Mouse (Mus musculus) stomach, embryonic 15.5 days (tissue): Measurements from ENCODE around the gene Il12rb1. TPM values are rescaled to one million over a fixed set of nuclear protein-coding genes. Genes with fewer than 3 reads are reported as not detected.

Experiments
- ATAC-seq: fragments of 200-750 bp; cut with Nextera tagmentation; 2 replicates; pipeline ENCODE4 v1.8.0; 2017; ENCODE audit warnings: low read depth, moderate number of reproducible peaks, moderate TSS enrichment; ENCODE audit not compliant: insufficient read depth, low FRiP score
- H3K27ac ChIP-seq: fragments of 300-500 bp; sonication (generic); 2 replicates; pipeline ENCODE4 v1.5.1; 2015; ENCODE audit warnings: mild to moderate bottlenecking, inconsistent platforms
- H3K27me3 ChIP-seq: fragments of 300-500 bp; sonication (generic); replicated peaks from 2 replicates; pipeline ENCODE4 v1.6.1; 2015; ENCODE audit warnings: inconsistent platforms
- H3K36me3 ChIP-seq: fragments of 300-500 bp; sonication (generic); 2 replicates; pipeline ENCODE4 v1.6.1; 2015; ENCODE audit warnings: inconsistent platforms
- H3K4me1 ChIP-seq: fragments of 300-500 bp; sonication (generic); 2 replicates; pipeline ENCODE4 v1.6.1; 2015; ENCODE audit warnings: inconsistent platforms
- H3K4me2 ChIP-seq: fragments of 300-500 bp; sonication (generic); 2 replicates; pipeline ENCODE4 v1.6.1; 2015; ENCODE audit warnings: mild to moderate bottlenecking, inconsistent platforms
- H3K4me3 ChIP-seq: fragments of 300-500 bp; sonication (generic); replicated peaks from 2 replicates; pipeline ENCODE4 v1.5.1; 2015; ENCODE audit warnings: inconsistent platforms
- H3K9ac ChIP-seq: fragments of 300-500 bp; sonication (generic); 2 replicates; pipeline ENCODE4 v1.6.1; 2015; ENCODE audit warnings: inconsistent platforms
- H3K9me3 ChIP-seq: fragments of 300-500 bp; sonication (generic); 2 replicates; pipeline ENCODE4 v1.6.1; 2016; ENCODE audit warnings: inconsistent platforms
- WGBS: fragments of 180-500 bp; shearing (Covaris S2); methylation state at CpG from one replicate; pipeline ENCODE4 v1.1.7; 2015; 5-methylcytosine and 5-hydroxymethylcytosine counted together
- polyA plus RNA-seq: library from polyadenylated mRNA; unstranded; fragments of >200 nt; fragmentation: Nextera tagmentation; extraction: Ambion mirVana; gene quantifications from 2 replicates; pipeline ENCODE4 v1.2.1, GENCODE M21; 2015

Gene Il12rb1
- polyA plus RNA-seq, 1 experiment from 2014 or later: 0.26 TPM

DNA sequence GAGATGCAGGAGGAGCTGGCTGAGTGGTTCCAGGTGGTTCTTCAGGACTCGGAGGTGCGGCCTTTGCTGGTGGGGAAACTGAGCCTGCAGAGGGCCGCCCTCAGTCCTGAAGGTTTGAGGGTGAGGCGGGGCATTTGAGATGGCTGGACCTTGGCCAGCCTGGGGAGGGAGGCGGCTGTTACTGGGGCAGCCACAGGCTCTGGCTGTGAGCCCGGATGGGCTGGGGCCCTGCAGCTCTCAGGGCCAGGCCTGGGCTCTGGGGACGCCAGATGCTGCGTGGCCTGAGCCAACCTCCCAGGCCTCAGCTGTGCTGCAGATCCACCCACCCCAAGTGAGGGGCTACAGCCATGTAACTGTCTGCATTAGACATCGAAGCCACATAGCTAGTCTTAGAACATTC lies 34.4 kb upstream of the Il12rb1 start:
- Histone ChIP-seq H3K4me1 (peaks cover 47% of the 10 kb centered on the region), H3K9me3 (no peaks in the 10 kb centered on the region), H3K27me3 (no peaks in the 10 kb centered on the region), H3K4me3 (0 out of 2 replicates have a peak overlapping the region, but pooled peaks have one; percentile 3), H3K9ac (no peak overlapping the region), H3K4me2 (peak overlapping the region; percentile 34), H3K36me3 (peaks cover 25% of the 10 kb centered on the region; the same call in 1 of the 2 replicates), H3K27ac (peak overlapping the region; percentile 79)
- ATAC-seq: peak; percentile 11; the same call in 1 of the 2 replicates
- 37% methylated on average over 9 of the region's 9 CpGs for WGBS

- Histone ChIP-seq H3K4me2 (no peak overlapping the region), H3K4me3 (no peak overlapping the region), H3K27me3 (no peaks in the 10 kb centered on the region), H3K36me3 (peaks cover 29% of the 10 kb centered on the region), H3K9ac (no peak overlapping the region), H3K9me3 (no peaks in the 10 kb centered on the region), H3K27ac (0 out of 2 replicates have a peak overlapping the region, but pooled peaks have one; percentile 79), H3K4me1 (peaks cover 45% of the 10 kb centered on the region)
- ATAC-seq: no peak
- 96% methylated on average over 18 of the region's 18 CpGs for WGBS
Measured at GRCm38 (mm10) chr8:70774740-70775139, 33.5 kb upstream of the Il12rb1 start.

- H3K9me3 ChIP-seq: no peaks in the 10 kb centered on the region
- H3K36me3 ChIP-seq: peaks cover 33% of the 10 kb centered on the region
- no peaks in the 10 kb centered on the region for H3K27me3 ChIP-seq
- H3K27ac ChIP-seq: no peak overlapping the region
- peak overlapping the region; percentile 89 for H3K4me2 ChIP-seq
- peak overlapping the region; percentile 78 for H3K4me3 ChIP-seq
- peaks cover 45% of the 10 kb centered on the region for H3K4me1 ChIP-seq
- 87% methylated on average over 5 of the region's 5 CpGs for WGBS
- peak overlapping the region; percentile 95 for H3K9ac ChIP-seq
- ATAC-seq: no peak
Measured at GRCm38 (mm10) chr8:70775227-70775626, 33.0 kb upstream of the Il12rb1 start.

- Histone ChIP-seq H3K9ac (peak overlapping the region; percentile 95), H3K27ac (peak overlapping the region; percentile 100), H3K36me3 (peaks cover 31% of the 10 kb centered on the region), H3K27me3 (no peaks in the 10 kb centered on the region), H3K9me3 (no peaks in the 10 kb centered on the region), H3K4me3 (peak overlapping the region; percentile 78), H3K4me2 (peak overlapping the region; percentile 89), H3K4me1 (peaks cover 45% of the 10 kb centered on the region)
- WGBS: 3% methylated on average over 33 of the region's 34 CpGs
- ATAC-seq: 0 out of 2 replicates have a peak, but pooled peaks have one; percentile 1
Measured at GRCm38 (mm10) chr8:70775851-70776495, 32.3 kb upstream of the Il12rb1 start.

- H3K4me2 ChIP-seq: peak within 1 kb of the TSS; percentile 89
- peak within 1 kb of the TSS; percentile 78 for H3K4me3 ChIP-seq
- peak within 1 kb of the TSS; percentile 100 for H3K27ac ChIP-seq
- no peaks in the 10 kb centered on the region for H3K27me3 ChIP-seq
- H3K9me3 ChIP-seq: no peaks in the 10 kb centered on the region
- ATAC-seq: peak; percentile 87
- peak within 1 kb of the TSS; percentile 95 for H3K9ac ChIP-seq
- H3K36me3 ChIP-seq: peaks cover 30% of the 10 kb centered on the region
- peaks cover 45% of the 10 kb centered on the region for H3K4me1 ChIP-seq
- WGBS: under 1% methylated on average over 92 of the region's 94 CpGs
Measured at GRCm38 (mm10) chr8:70776496-70777444, 31.5 kb upstream of the Il12rb1 start, which contains the start of gene Pik3r2. Pik3r2 (minus strand) TSS chr8:70776713.

DNA sequence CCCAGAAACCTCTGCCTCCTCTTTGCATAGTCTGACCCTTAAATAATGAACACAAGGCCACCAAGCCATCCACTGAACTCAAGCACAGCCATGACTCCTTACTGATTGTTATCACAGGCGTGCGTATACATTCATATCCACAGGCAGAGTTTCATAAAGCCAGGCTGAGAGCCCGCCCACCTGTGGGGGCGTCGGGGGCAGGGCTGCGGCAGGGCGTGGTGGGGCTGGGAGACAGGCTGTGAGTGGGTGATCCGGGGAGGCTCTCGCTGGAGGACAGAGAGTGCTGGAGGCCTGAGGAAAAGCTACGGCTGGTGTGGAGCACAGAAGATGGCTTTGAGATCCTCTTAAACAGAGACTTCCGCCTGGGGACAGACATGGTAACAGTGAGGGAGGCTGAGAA lies 28.2 kb upstream of the Il12rb1 start:
- 65% methylated on average over 11 of the region's 11 CpGs for WGBS
- no peaks in the 10 kb centered on the region for H3K9me3 ChIP-seq
- H3K27me3 ChIP-seq: no peaks in the 10 kb centered on the region
- no peak overlapping the region for H3K9ac ChIP-seq
- peaks cover 49% of the 10 kb centered on the region for H3K36me3 ChIP-seq
- no peak overlapping the region for H3K4me2 ChIP-seq
- H3K27ac ChIP-seq: no peak overlapping the region
- ATAC-seq: no peak
- H3K4me1 ChIP-seq: peaks cover 19% of the 10 kb centered on the region
- H3K4me3 ChIP-seq: no peak overlapping the region

DNA sequence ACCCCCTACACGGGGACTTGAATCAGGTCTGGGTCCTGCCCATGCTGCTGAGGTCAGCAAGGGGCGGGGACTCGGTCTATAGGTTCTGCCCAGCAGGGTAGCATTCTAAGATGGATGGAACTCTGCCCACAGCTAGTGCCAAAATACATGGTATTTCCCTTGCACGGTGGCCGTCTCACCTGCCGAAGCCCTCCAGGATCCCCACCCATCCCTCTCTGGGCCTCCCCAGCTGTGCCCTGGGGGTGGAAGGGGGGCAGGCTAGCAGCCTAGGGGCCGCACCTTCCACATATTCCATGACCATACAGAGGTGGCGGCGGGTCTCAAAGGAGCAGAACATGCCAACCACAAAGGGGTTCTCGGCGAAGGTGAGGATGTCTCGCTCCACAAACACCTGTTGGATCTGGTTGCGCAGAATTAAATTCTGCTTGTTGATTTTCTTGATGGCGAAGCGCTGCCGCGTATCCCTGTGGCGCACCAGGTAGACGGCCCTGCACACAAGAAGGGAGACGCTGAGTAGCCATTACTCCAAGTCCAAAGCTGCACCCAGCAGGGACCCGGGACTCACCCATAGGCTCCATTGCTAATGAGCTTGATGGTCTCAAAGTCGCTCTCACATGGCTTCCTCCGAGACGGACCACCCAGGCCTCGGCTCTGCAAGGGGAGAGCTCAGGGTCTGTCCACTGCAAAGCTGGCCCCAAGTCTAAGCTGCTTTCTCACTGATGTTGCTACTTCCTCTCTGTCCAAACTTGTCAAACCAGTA lies 21.8 kb upstream of the Il12rb1 start:
- WGBS: 86% methylated on average over 25 of the region's 25 CpGs
- no peak for ATAC-seq

GRCm38 (mm10) chr8:70787051-70787445 lies 21.2 kb upstream of the Il12rb1 start:
- Histone ChIP-seq H3K27ac (no peak overlapping the region), H3K27me3 (no peaks in the 10 kb centered on the region), H3K4me2 (no peak overlapping the region), H3K4me1 (peaks cover 20% of the 10 kb centered on the region), H3K9me3 (no peaks in the 10 kb centered on the region), H3K36me3 (peaks cover 49% of the 10 kb centered on the region), H3K4me3 (no peak overlapping the region), H3K9ac (no peak overlapping the region)
- 88% methylated on average over 3 of the region's 3 CpGs for WGBS
- ATAC-seq: no peak

More for the DNA sequence above, 21.8 kb upstream of the Il12rb1 start:
- H3K4me2 ChIP-seq: no peak overlapping the region
- H3K27ac ChIP-seq: no peak overlapping the region
- H3K4me3 ChIP-seq: no peak overlapping the region
- no peaks in the 10 kb centered on the region for H3K27me3 ChIP-seq
- H3K9me3 ChIP-seq: no peaks in the 10 kb centered on the region
- no peak overlapping the region for H3K9ac ChIP-seq
- peaks cover 14% of the 10 kb centered on the region for H3K4me1 ChIP-seq
- H3K36me3 ChIP-seq: peaks cover 53% of the 10 kb centered on the region

GRCm38 (mm10) chr8:70787941-70788667 lies 20.1 kb upstream of the Il12rb1 start:
- no peaks in the 10 kb centered on the region for H3K27me3 ChIP-seq
- WGBS: 36% methylated on average over 30 of the region's 30 CpGs
- no peak overlapping the region for H3K27ac ChIP-seq
- no peak overlapping the region for H3K4me3 ChIP-seq
- peak overlapping the region; percentile 5; the same call in 1 of the 2 replicates for H3K4me2 ChIP-seq
- H3K36me3 ChIP-seq: peaks cover 46% of the 10 kb centered on the region
- no peaks in the 10 kb centered on the region for H3K9me3 ChIP-seq
- peaks cover 26% of the 10 kb centered on the region for H3K4me1 ChIP-seq
- ATAC-seq: 0 out of 2 replicates have a peak, but pooled peaks have one; percentile 14
- H3K9ac ChIP-seq: no peak overlapping the region

- no peaks in the 10 kb centered on the region for H3K9me3 ChIP-seq
- H3K27me3 ChIP-seq: no peaks in the 10 kb centered on the region
- no peak overlapping the region for H3K4me3 ChIP-seq
- H3K9ac ChIP-seq: no peak overlapping the region
- no peak overlapping the region for H3K4me2 ChIP-seq
- WGBS: 82% methylated on average over 10 of the region's 10 CpGs
- no peak for ATAC-seq
- H3K36me3 ChIP-seq: peaks cover 36% of the 10 kb centered on the region
- peaks cover 31% of the 10 kb centered on the region for H3K4me1 ChIP-seq
- no peak overlapping the region for H3K27ac ChIP-seq
Measured at GRCm38 (mm10) chr8:70789046-70789445, 19.2 kb upstream of the Il12rb1 start.

GRCm38 (mm10) chr8:70790846-70791245 lies 17.4 kb upstream of the Il12rb1 start:
- H3K4me3 ChIP-seq: peak overlapping the region; percentile 75
- H3K27me3 ChIP-seq: no peaks in the 10 kb centered on the region
- H3K36me3 ChIP-seq: peaks cover 24% of the 10 kb centered on the region
- H3K4me2 ChIP-seq: peak overlapping the region; percentile 96
- 55% methylated on average over 8 of the region's 8 CpGs for WGBS
- no peak for ATAC-seq
- H3K4me1 ChIP-seq: peaks cover 31% of the 10 kb centered on the region
- H3K9me3 ChIP-seq: no peaks in the 10 kb centered on the region
- H3K27ac ChIP-seq: peak overlapping the region; percentile 65; the same call in 1 of the 2 replicates
- H3K9ac ChIP-seq: no peak overlapping the region
